8 mouse cellular contexts compared by ENCODE assay signal in genomic region chr8:110997547-110998531, GRCm38 (mm10). TPM values are rescaled to one million over a fixed set of nuclear protein-coding genes. Genes with fewer than 3 reads are reported as not detected.
DNase-seq lines count a peak whose midpoint lies in the region; ATAC-seq lines count a peak whose summit lies in the region.

Gene Ddx19a, minus strand, starts transcription at chr8:110997800.

- no peaks in the 10 kb centered on the region for H3K27me3 ChIP-seq in heart, embryonic 13.5 days (replicated peaks)
- H3K27me3 ChIP-seq in liver, embryonic 12.5 days (replicated peaks), result no peaks in the 10 kb centered on the region
- no peaks in the 10 kb centered on the region for H3K27me3 ChIP-seq in stomach, embryonic 15.5 days (replicated peaks)

- peak within 1 kb of the TSS; percentile 76 for H3K4me3 ChIP-seq in heart, embryonic 13.5 days
- peak within 1 kb of the TSS; percentile 94 for H3K4me3 ChIP-seq in liver, embryonic 12.5 days
- H3K4me3 ChIP-seq in stomach, embryonic 15.5 days (replicated peaks), result peak within 1 kb of the TSS; percentile 94

- DNase-seq in CD4-positive helper T cell, adult 2 months (ENCODE audit: low read depth, low spot score), result peak; percentile 94
- peak; percentile 79 for DNase-seq in brain, embryonic 18.5 days (ENCODE audit: low read depth, low spot score)
- DNase-seq in kidney, postnatal 10 days, result peak; percentile 93
- DNase-seq in natural killer cell, adult 2 months (ENCODE audit: low spot score in 2 of 2), result peak; percentile 73 to 84

- 3% methylated on average over 58 of the region's 58 CpGs for WGBS in heart, embryonic 13.5 days
- WGBS in liver, embryonic 12.5 days (ENCODE audit: insufficient replicate concordance), result 4% methylated on average over 58 of the region's 58 CpGs
- 3% methylated on average over 58 of the region's 58 CpGs for WGBS in stomach, embryonic 15.5 days

- H3K27ac ChIP-seq in heart, embryonic 13.5 days (replicated peaks), result peak within 1 kb of the TSS; percentile 78
- H3K27ac ChIP-seq in liver, embryonic 12.5 days, result peak within 1 kb of the TSS; percentile 91
- H3K27ac ChIP-seq in stomach, embryonic 15.5 days, result peak within 1 kb of the TSS; percentile 88

- peak; percentile 99 for ATAC-seq in erythroid progenitor cell, adult 5-6 weeks (replicated peaks; ENCODE audit: low FRiP score, poor library complexity, severe bottlenecking)
- ATAC-seq in heart, embryonic 13.5 days (ENCODE audit: extremely low read depth, insufficient number of reproducible peaks, low FRiP score, low TSS enrichment), result peak; percentile 83
- peak; percentile 93 for ATAC-seq in liver, embryonic 12.5 days
- peak; percentile 95 for ATAC-seq in stomach, embryonic 15.5 days (ENCODE audit: insufficient read depth, low FRiP score, low read depth)

- H3K4me1 ChIP-seq in heart, embryonic 13.5 days, result peaks cover 12% of the 10 kb centered on the region
- H3K4me1 ChIP-seq in liver, embryonic 12.5 days, result peaks cover 40% of the 10 kb centered on the region
- no peaks in the 10 kb centered on the region for H3K4me1 ChIP-seq in stomach, embryonic 15.5 days

- peak within 1 kb of the TSS; percentile 90 for H3K4me2 ChIP-seq in heart, embryonic 13.5 days
- H3K4me2 ChIP-seq in liver, embryonic 12.5 days, result peak within 1 kb of the TSS; percentile 80
- H3K4me2 ChIP-seq in stomach, embryonic 15.5 days, result peak within 1 kb of the TSS; percentile 55

- H3K9me3 ChIP-seq in heart, embryonic 13.5 days, result no peaks in the 10 kb centered on the region
- H3K9me3 ChIP-seq in liver, embryonic 12.5 days (replicated peaks), result no peaks in the 10 kb centered on the region
- H3K9me3 ChIP-seq in stomach, embryonic 15.5 days, result no peaks in the 10 kb centered on the region

- peaks cover 11% of the 10 kb centered on the region for H3K36me3 ChIP-seq in heart, embryonic 13.5 days
- peaks cover 27% of the 10 kb centered on the region for H3K36me3 ChIP-seq in liver, embryonic 12.5 days
- H3K36me3 ChIP-seq in stomach, embryonic 15.5 days, result no peaks in the 10 kb centered on the region

- H3K9ac ChIP-seq in heart, embryonic 13.5 days, result peak within 1 kb of the TSS; percentile 88
- H3K9ac ChIP-seq in liver, embryonic 12.5 days, result peak within 1 kb of the TSS; percentile 86
- H3K9ac ChIP-seq in stomach, embryonic 15.5 days, result peak within 1 kb of the TSS; percentile 81

RNA-seq across cellular contexts. Expression of gene Ddx19a, which starts in this region (rescaled TPM):
- 45.4 and 49.9 TPM in 2 replicates for total RNA-seq in erythroid progenitor cell, adult 5-6 weeks (2015; ENCODE audit: low replicate concordance)
- 22.5 and 28.8 TPM in 2 replicates for total RNA-seq in erythroid progenitor cell, adult 5-6 weeks (2017; ENCODE audit: low replicate concordance)
- polyA plus RNA-seq in heart, embryonic 13.5 days (2015; fragmentation: Nextera tagmentation; extraction: Ambion mirVana), result 11.5 and 12.3 TPM in 2 replicates
- 15.3 TPM in 2 replicates for polyA plus RNA-seq in liver, embryonic 12.5 days (2016; fragmentation: Nextera tagmentation; extraction: Ambion mirVana)
- 11.8 and 12.9 TPM in 2 replicates for polyA plus RNA-seq in stomach, embryonic 15.5 days (2015; fragmentation: Nextera tagmentation; extraction: Ambion mirVana)

Comparison
In these comparisons a context has a peak if more than half of its experiments do, and no peak if none do; other contexts are left out.
1. Peak in every context shown above with its lines: DNase-seq, ATAC-seq, H3K4me3 ChIP-seq and H3K27ac ChIP-seq.